Mouse (Mus musculus) intestine, embryonic 16.5 days (tissue): ENCODE measurements at regions not wholly inside any gene's neighbourhood (a gene's known extent, or its start where the extent isn't known, plus 50 kb on each side); places are given as distances from the start of the nearest gene placed in this dataset.
A peak's percentile ranks its signal among the peaks of the same experiment; 100 is the strongest.

ENCODE experiments used
- ATAC-seq: fragments of 200-750 bp; cut with Nextera tagmentation; 2 replicates; pipeline ENCODE4 v1.8.0; 2017; ENCODE audit warnings: moderate TSS enrichment, moderate library complexity
- H3K27ac ChIP-seq: fragments of 300-500 bp; sonication (generic); 2 replicates; pipeline ENCODE4 v1.5.1; 2014; ENCODE audit warnings: mild to moderate bottlenecking, low read length
- H3K27me3 ChIP-seq: fragments of 300-500 bp; sonication (generic); replicated peaks from 2 replicates; pipeline ENCODE4 v1.6.1; 2014; ENCODE audit warnings: low read length, control low read depth, mixed read lengths; ENCODE audit not compliant: control insufficient read depth, insufficient read depth
- H3K36me3 ChIP-seq: fragments of 300-500 bp; sonication (generic); 2 replicates; pipeline ENCODE4 v1.6.1; 2014; ENCODE audit warnings: low read length, control low read depth; ENCODE audit not compliant: control insufficient read depth, insufficient read depth
- H3K4me1 ChIP-seq: fragments of 300-500 bp; sonication (generic); 2 replicates; pipeline ENCODE4 v1.6.1; 2014; ENCODE audit warnings: low read length, control low read depth, mixed read lengths; ENCODE audit not compliant: control insufficient read depth, insufficient read depth
- H3K4me2 ChIP-seq: fragments of 300-500 bp; sonication (generic); 2 replicates; pipeline ENCODE4 v1.6.1; 2014; ENCODE audit warnings: low read depth, low read length, control low read depth
- H3K4me3 ChIP-seq: fragments of 300-500 bp; sonication (generic); 2 replicates; pipeline ENCODE4 v1.5.1; 2014; ENCODE audit warnings: mild to moderate bottlenecking, low read length
- H3K9ac ChIP-seq: fragments of 300-500 bp; sonication (generic); 2 replicates; pipeline ENCODE4 v1.6.1; 2014; ENCODE audit warnings: low read depth, low read length
- H3K9me3 ChIP-seq: fragments of 300-500 bp; sonication (generic); 2 replicates; pipeline ENCODE4 v1.6.1; 2016; ENCODE audit warnings: low read length, control low read depth; ENCODE audit not compliant: control insufficient read depth
- WGBS: fragments of 180-500 bp; shearing (Covaris S2); extraction: QIAGEN DNeasy Blood & Tissue Kit; methylation state at CpG from one replicate; pipeline ENCODE4 v1.1.7; 2014; 5-methylcytosine and 5-hydroxymethylcytosine counted together

- Histone ChIP-seq H3K4me2 (no peak overlapping the region), H3K36me3 (no peaks in the 10 kb centered on the region), H3K27ac (no peak overlapping the region), H3K4me1 (no peaks in the 10 kb centered on the region), H3K4me3 (no peak overlapping the region), H3K9ac (no peak overlapping the region), H3K27me3 (no peaks in the 10 kb centered on the region), H3K9me3 (no peaks in the 10 kb centered on the region)
- no peak for ATAC-seq
- 89% methylated on average over 2 of the region's 2 CpGs for WGBS
These were observed 117.9 kb upstream of the Ccng1 start for GRCm38 (mm10) chr11:40873002-40873401.

DNA sequence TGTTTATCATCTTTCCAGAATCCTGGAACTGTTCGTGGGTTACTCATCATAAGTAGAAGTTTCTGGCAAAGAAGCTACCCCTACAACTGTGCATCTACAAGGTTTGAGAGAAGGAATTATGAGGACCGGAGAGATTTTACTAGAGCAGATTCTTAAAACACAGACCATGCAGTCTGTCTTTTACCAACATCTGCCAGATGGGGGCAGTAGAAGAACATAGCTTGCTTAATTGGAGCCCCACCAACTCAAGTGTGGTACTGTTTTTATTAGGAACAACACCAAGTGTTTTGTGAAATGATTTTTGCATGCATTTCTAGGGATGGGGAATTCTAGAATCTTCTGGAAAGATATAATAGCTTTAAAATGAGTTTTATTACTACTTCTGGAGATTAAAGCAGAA is 110.6 kb upstream of the Ccng1 start:
- no peak overlapping the region for H3K9ac ChIP-seq
- no peaks in the 10 kb centered on the region for H3K36me3 ChIP-seq
- 17% methylated on average over 2 of the region's 2 CpGs for WGBS
- no peaks in the 10 kb centered on the region for H3K4me1 ChIP-seq
- H3K27me3 ChIP-seq: no peaks in the 10 kb centered on the region
- ATAC-seq: no peak
- H3K4me2 ChIP-seq: no peak overlapping the region
- no peak overlapping the region for H3K4me3 ChIP-seq
- H3K27ac ChIP-seq: no peak overlapping the region
- no peaks in the 10 kb centered on the region for H3K9me3 ChIP-seq

- no peaks in the 10 kb centered on the region for H3K36me3 ChIP-seq
- 90% methylated on average over 1 of the region's 1 CpGs for WGBS
- no peak for ATAC-seq
These were observed 96.2 kb upstream of the Ccng1 start for GRCm38 (mm10) chr11:40851361-40851760.

DNA sequence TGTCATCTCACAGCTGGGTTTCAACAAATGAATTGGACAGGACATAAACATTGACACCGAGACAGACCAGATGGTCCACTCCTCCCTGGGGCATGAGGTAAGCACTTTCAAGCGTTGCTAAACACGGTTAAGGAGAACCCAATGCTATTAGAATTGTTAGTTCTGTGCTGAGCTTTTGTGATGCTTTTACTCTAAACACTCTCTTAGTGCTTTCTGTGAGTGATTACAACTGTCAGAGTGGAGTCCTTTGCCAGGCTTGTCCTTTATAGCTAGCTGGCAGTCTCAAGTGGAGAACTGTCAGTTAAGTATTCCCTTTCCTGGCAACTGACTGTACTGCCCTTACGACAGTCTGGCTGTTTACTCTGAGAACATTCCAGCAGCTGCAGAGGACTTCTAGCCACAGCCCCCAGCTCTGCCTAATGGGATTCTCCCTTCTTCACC is 95.6 kb upstream of the Ccng1 start:
- ATAC-seq: peak; percentile 93
- no peaks in the 10 kb centered on the region for H3K27me3 ChIP-seq
- 0 out of 2 replicates have a peak overlapping the region, but pooled peaks have one; percentile 14 for H3K27ac ChIP-seq
- no peak overlapping the region for H3K4me3 ChIP-seq
- no peak overlapping the region for H3K9ac ChIP-seq
- no peak overlapping the region for H3K4me2 ChIP-seq
- no peaks in the 10 kb centered on the region for H3K36me3 ChIP-seq
- WGBS: 25% methylated on average over 4 of the region's 4 CpGs
- 0 out of 2 replicates have a peak, but pooled peaks cover 2% of the 10 kb centered on the region for H3K4me1 ChIP-seq
- no peaks in the 10 kb centered on the region for H3K9me3 ChIP-seq

More at GRCm38 (mm10) chr11:40851361-40851760, 96.2 kb upstream of the Ccng1 start:
- H3K4me1 ChIP-seq: 0 out of 2 replicates have a peak, but pooled peaks cover 2% of the 10 kb centered on the region
- H3K9ac ChIP-seq: no peak overlapping the region
- H3K27me3 ChIP-seq: no peaks in the 10 kb centered on the region
- no peak overlapping the region for H3K4me2 ChIP-seq
- no peak overlapping the region for H3K4me3 ChIP-seq
- no peaks in the 10 kb centered on the region for H3K9me3 ChIP-seq
- peak overlapping the region; percentile 14; the same call in 1 of the 2 replicates for H3K27ac ChIP-seq

GRCm38 (mm10) chr11:40846586-40846985 is 91.5 kb upstream of the Ccng1 start:
- no peaks in the 10 kb centered on the region for H3K9me3 ChIP-seq
- 0 out of 2 replicates have a peak, but pooled peaks cover 2% of the 10 kb centered on the region for H3K4me1 ChIP-seq
- 71% methylated on average over 1 of the region's 1 CpGs for WGBS
- no peaks in the 10 kb centered on the region for H3K36me3 ChIP-seq
- H3K9ac ChIP-seq: no peak overlapping the region
- H3K27me3 ChIP-seq: no peaks in the 10 kb centered on the region
- ATAC-seq: no peak
- no peak overlapping the region for H3K27ac ChIP-seq
- no peak overlapping the region for H3K4me2 ChIP-seq
- no peak overlapping the region for H3K4me3 ChIP-seq

DNA sequence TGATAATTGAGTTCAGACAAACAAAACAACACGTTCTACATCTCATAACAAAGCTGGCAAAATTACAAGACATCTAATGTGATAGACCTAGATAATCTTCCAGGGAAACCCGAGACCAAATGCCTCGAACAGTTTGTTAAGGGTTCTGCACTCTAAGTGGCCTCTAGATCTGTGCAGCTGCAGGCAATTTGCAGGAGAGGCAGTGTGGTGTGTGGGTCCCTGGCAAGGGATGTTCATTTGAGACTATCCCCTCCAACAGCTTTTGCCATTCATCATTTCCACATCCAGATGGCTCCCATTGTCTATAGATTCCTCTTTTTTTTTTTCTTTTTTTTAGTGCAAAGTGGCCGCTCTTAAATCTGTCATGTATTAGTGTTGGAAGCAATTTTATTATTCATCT is 80.3 kb upstream of the Ccng1 start:
- Histone ChIP-seq H3K4me1 (no peaks in the 10 kb centered on the region), H3K9ac (no peak overlapping the region), H3K4me3 (no peak overlapping the region), H3K4me2 (no peak overlapping the region), H3K9me3 (no peaks in the 10 kb centered on the region), H3K27me3 (no peaks in the 10 kb centered on the region), H3K27ac (no peak overlapping the region), H3K36me3 (no peaks in the 10 kb centered on the region)
- 50% methylated on average over 4 of the region's 4 CpGs for whole genome bisulfite sequencing
- no peak for ATAC-seq
